Mouse (Mus musculus) erythroblast, embryonic 14.5 days (primary cell): ENCODE data around the gene Ccdc92b. TPM values are rescaled to one million over a fixed set of nuclear protein-coding genes. Genes with fewer than 3 reads are reported as not detected.
A peak's percentile ranks its signal among the peaks of the same experiment; 100 is the strongest.

Source experiments
- H3K27me3 ChIP-seq: 2 replicates; pipeline ENCODE4 v1.6.1; 2012; ENCODE audit warnings: inconsistent platforms; ENCODE audit not compliant: control insufficient read depth
- H3K36me3 ChIP-seq: 2 replicates; pipeline ENCODE4 v1.6.1; 2012; ENCODE audit warnings: mild to moderate bottlenecking, inconsistent platforms; ENCODE audit not compliant: control insufficient read depth
- H3K4me1 ChIP-seq: 2 replicates; pipeline ENCODE4 v1.6.1; 2012; ENCODE audit warnings: inconsistent platforms; ENCODE audit not compliant: control insufficient read depth
- H3K4me3 ChIP-seq: replicated peaks from 2 replicates; pipeline ENCODE3; 2012; ENCODE audit warnings: moderate library complexity, mild to moderate bottlenecking, inconsistent platforms
- H3K9me3 ChIP-seq: 2 replicates; pipeline ENCODE4 v1.6.1; 2012; ENCODE audit warnings: low read length, inconsistent platforms, mixed read lengths; ENCODE audit not compliant: control insufficient read depth
- GATA1 ChIP-seq: IDR thresholded peaks from 2 replicates; pipeline ENCODE4 v1.6.1; 2012; ENCODE audit warnings: low read length, inconsistent platforms, mixed read lengths
- TAL1 ChIP-seq: IDR thresholded peaks from 3 replicates; pipeline ENCODE4 v1.6.1; 2012; ENCODE audit warnings: low read length, inconsistent platforms, mixed read lengths
- polyA plus RNA-seq: library from polyadenylated mRNA; stranded (reverse); fragments of >175 nt; gene quantifications from 2 replicates; pipeline ENCODE4 v1.2.3, GENCODE M21; 2012

Gene Ccdc92b
- polyA plus RNA-seq, 1 experiment = 5.0 TPM

DNA sequence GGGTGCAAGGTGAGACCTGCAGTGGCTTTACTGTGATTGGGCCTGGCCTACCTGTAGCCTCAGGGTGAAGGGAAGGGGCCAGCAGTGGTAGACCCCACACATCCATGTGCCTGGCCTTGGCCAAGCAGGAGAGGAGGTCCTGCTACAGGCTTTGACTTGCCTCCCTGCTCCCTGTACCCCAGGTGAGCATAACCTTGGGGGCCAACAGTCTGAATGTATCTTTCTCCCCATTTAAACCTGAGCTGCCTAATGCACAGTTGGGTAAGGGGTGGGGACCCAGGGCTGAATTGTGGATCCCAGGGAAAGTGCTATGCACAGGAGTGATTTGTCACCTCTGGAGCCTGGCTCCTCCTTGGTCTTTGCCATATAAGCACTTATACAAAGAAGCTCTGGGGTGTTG is 50.7 kb downstream of the Ccdc92b start:
- H3K4me3 ChIP-seq = no peak overlapping the region
- TF ChIP-seq TAL1 = no peak
- TF ChIP-seq GATA1 = no peak
- H3K9me3 ChIP-seq = no peaks in the 10 kb centered on the region
- H3K27me3 ChIP-seq = no peaks in the 10 kb centered on the region
- peaks cover 25% of the 10 kb centered on the region for H3K4me1 ChIP-seq
- H3K36me3 ChIP-seq = peaks cover 97% of the 10 kb centered on the region

DNA sequence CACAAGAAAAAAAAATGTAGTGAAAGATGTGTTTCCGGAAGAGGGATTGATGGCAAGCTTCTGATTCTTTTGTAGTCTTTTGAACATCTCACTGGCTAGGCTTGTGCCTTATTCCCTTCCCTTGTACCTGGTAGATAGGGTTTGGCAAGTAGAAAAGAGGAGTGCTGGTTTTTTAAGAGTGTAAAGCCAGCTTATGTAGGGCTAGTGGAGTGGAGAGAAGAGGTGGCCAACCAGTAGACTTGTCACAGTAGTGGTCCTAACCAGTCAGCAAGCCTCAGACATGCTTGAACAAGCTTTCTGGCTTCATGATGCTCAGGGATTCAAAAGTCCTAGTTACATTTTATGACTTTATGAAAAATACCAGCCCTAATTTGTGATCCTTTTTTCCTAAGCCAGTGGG is 51.6 kb downstream of the Ccdc92b start:
- no peak for TF ChIP-seq GATA1
- Histone ChIP-seq H3K36me3 (peaks cover 97% of the 10 kb centered on the region), H3K4me1 (peaks cover 28% of the 10 kb centered on the region), H3K9me3 (no peaks in the 10 kb centered on the region), H3K27me3 (no peaks in the 10 kb centered on the region), H3K4me3 (no peak overlapping the region)

DNA sequence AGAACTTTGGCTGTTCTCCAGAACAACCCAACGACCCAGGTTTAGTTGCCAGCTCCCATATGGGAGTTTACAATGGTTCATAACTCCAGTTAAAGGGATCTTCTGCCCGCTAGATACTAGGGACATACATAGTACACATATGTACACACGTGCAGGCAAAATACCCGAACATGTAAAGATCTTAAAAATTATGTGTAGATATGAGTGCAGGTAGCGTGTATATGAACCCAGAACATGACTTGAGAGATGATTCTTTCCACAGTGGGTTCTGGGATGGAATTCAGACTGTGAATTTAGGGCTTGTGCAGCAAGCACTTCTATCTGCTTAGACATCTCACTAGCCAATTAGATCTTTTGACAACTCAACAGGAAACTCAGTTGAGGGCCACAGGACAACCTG is 52.4 kb downstream of the Ccdc92b start:
- no peaks in the 10 kb centered on the region for H3K9me3 ChIP-seq
- peaks cover 28% of the 10 kb centered on the region for H3K4me1 ChIP-seq
- no peaks in the 10 kb centered on the region for H3K27me3 ChIP-seq
- no peak overlapping the region for H3K4me3 ChIP-seq
- TF ChIP-seq GATA1 (no peak), TAL1 (no peak)
- peaks cover 97% of the 10 kb centered on the region for H3K36me3 ChIP-seq

DNA sequence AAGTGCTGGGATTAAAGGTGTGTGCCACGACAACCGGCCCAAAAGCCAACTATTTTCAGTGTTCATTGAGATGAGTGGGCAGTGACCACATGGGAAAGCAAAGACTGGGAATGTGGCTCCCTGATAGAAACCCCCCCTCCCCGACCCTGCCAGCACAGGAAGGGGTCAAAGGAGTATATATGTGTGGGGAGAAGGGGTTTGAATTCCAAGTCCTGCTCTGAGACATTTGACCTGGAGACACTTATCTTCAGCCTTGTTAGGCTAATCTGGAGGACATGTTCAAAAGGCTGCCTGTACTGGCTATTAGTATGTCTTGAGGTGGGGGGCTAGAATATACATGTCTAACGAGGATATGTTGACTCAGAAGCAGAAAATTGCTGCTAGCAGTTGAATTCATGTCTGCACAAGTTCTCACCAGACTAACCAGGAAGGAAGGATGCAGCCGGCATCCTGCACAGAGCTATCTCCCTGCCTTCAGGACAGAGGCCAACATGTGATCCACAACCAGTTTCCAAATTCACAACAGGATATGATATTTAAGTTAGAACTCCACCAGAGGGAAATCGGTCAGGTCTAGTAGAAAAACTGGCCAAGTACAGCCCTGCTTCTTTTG is 53.6 kb downstream of the Ccdc92b start:
- TF ChIP-seq TAL1 = no peak
- TF ChIP-seq GATA1 = no peak
- Histone ChIP-seq H3K9me3 (no peaks in the 10 kb centered on the region), H3K36me3 (peaks cover 97% of the 10 kb centered on the region), H3K27me3 (no peaks in the 10 kb centered on the region), H3K4me3 (no peak overlapping the region), H3K4me1 (peaks cover 28% of the 10 kb centered on the region)

DNA sequence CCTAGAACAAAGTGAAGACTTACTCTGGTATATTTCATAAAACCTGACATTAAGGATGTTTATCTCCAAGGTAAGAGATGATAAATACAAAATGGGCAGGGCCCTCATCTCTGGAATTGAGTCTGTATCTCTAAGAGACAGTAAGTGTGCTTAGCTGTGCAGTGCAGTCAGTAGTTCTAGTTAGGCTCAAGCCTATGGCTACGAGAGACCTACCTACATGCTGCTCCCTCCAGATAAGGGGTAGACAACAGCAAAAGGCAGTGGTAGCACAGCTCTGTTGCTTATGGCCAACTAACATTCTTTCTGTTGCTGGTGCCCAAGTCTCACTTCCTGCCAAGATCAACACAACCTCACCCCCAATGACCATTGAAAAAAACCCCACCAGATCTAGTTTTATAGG is 54.2 kb downstream of the Ccdc92b start:
- Histone ChIP-seq H3K36me3 (peaks cover 99% of the 10 kb centered on the region), H3K4me3 (no peak overlapping the region), H3K4me1 (peaks cover 28% of the 10 kb centered on the region), H3K9me3 (no peaks in the 10 kb centered on the region), H3K27me3 (no peaks in the 10 kb centered on the region)
- TF ChIP-seq GATA1 (peak; percentile 34), TAL1 (peak; percentile 57)

DNA sequence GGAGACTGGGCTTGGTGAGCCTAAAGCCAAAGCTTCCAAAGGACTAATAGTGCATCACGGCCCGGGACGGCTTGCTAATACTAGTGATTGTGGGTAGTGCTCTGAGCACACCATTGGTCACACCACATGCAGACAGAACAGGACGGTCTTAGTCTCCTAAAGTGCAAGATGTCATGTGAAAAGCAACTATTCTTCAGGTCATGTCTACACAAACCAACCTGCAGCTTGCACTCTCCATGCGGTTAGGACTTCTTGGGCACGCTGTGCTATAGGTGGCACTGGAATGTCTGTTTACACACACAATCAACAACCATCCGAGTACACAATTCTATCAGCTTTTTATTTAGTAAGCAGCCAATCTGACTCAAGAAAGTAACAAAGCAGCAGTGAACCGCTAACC is 55.3 kb downstream of the Ccdc92b start:
- Histone ChIP-seq H3K9me3 (no peaks in the 10 kb centered on the region), H3K27me3 (no peaks in the 10 kb centered on the region), H3K4me3 (no peak overlapping the region), H3K4me1 (peaks cover 28% of the 10 kb centered on the region), H3K36me3 (peaks cover 99% of the 10 kb centered on the region)
- TF ChIP-seq GATA1 (no peak), TAL1 (no peak)

DNA sequence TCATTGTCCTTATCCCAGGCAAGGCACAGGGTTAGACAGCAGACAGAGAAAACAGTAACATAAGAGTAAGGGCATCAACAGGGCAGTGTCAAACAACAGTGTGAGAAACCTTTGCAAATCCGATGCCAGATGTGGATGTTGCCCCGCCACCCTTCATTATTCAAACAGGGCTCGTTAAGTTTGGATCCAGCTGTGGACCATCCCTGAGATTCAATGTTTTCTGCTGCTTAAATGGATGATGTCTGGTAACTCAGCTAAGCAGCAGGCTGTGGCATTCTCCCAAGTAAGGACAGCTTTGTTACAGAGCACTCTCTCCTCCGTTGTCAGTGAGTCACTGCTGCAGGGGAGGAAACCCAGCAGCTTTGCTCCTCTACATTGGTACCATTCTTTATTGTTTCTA is 55.8 kb downstream of the Ccdc92b start:
- no peaks in the 10 kb centered on the region for H3K9me3 ChIP-seq
- H3K4me1 ChIP-seq = peaks cover 28% of the 10 kb centered on the region
- no peak overlapping the region for H3K4me3 ChIP-seq
- peaks cover 99% of the 10 kb centered on the region for H3K36me3 ChIP-seq
- TF ChIP-seq GATA1 (no peak), TAL1 (no peak)
- H3K27me3 ChIP-seq = no peaks in the 10 kb centered on the region

Other genes starting within 250 kb of the Ccdc92b start
- gene Rap1gap2, start 8.7 kb upstream of the Ccdc92b start, polyA plus RNA-seq = 0.01 and 0.03 TPM in 2 replicates
- gene Cluh, start 29.9 kb downstream of the Ccdc92b start, polyA plus RNA-seq = 0.49 and 0.65 TPM in 2 replicates
- gene Pafah1b1, start 105.1 kb downstream of the Ccdc92b start, polyA plus RNA-seq = 1.4 and 2.0 TPM in 2 replicates
- gene Mettl16, start 151.2 kb downstream of the Ccdc92b start, polyA plus RNA-seq = 0.70 and 1.2 TPM in 2 replicates
- gene Mnt, start 211.3 kb downstream of the Ccdc92b start, polyA plus RNA-seq = 3.4 and 3.7 TPM in 2 replicates